Mouse (Mus musculus): ENCODE results near the gene Il10ra. TPM values are rescaled to one million over a fixed set of nuclear protein-coding genes. Genes with fewer than 3 reads are reported as not detected.

The Il10ra gene
- polyA plus RNA-seq (2015; fragmentation: Nextera tagmentation; extraction: Ambion mirVana): 1.2 TPM in 2 replicates

GRCm38 (mm10) chr9:45268597-45269325, at the start of gene Il10ra:
Il10ra (minus strand) TSS chr9:45269149.
- Histone ChIP-seq H3K9ac (ENCODE audit: low read depth, low read length) (no peak within 1 kb of the TSS), H3K36me3 (ENCODE audit: control insufficient read depth, insufficient read depth) (no peaks in the 10 kb centered on the region), H3K27me3 (replicated peaks; ENCODE audit: control insufficient read depth, insufficient read depth, low read length) (peaks cover 24% of the 10 kb centered on the region), H3K4me1 (replicated peaks; ENCODE audit: control insufficient read depth, insufficient read depth, low read length) (no peaks in the 10 kb centered on the region), H3K4me3 (ENCODE audit: low read depth, low read length) (peak within 1 kb of the TSS; percentile 29), H3K27ac (ENCODE audit: low read depth, low read length) (no peak within 1 kb of the TSS), H3K4me2 (replicated peaks; ENCODE audit: low read depth) (peak within 1 kb of the TSS; percentile 52), H3K9me3 (ENCODE audit: control insufficient read depth) (no peaks in the 10 kb centered on the region)
- no peak for ATAC-seq
- 9% methylated on average over 36 of the region's 36 CpGs for WGBS
- TF ChIP-seq CTCF (IDR thresholded peaks at IDR 0.05; ENCODE audit: low read depth): no peak

DNA sequence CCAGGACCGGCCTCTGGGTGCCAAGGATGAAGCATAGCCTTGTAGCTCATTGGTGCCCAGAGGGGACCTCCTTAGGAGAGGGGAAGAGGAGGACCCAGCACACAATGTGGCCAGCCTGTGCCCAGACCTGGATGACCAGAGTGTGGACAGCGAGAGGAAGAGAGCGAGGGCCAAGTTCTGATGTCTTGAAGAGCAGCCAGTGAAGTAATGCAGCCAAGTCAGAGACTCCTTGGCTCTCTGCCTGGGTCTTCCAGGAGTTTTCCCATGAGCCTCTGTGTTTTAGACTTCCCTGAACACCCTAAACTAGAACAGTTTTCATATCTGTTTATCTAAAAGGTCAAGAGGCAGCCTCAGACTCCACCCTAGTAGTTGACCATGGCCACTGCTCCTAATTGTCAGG, 48.7 kb upstream of the Il10ra start:
- no peak for TF ChIP-seq CTCF (IDR thresholded peaks at IDR 0.05; ENCODE audit: low read depth)
- H3K27me3 ChIP-seq (replicated peaks; ENCODE audit: control insufficient read depth, insufficient read depth, low read length): no peaks in the 10 kb centered on the region
- no peak overlapping the region for H3K9ac ChIP-seq (ENCODE audit: low read depth, low read length)
- H3K36me3 ChIP-seq (ENCODE audit: control insufficient read depth, insufficient read depth): no peaks in the 10 kb centered on the region
- H3K4me1 ChIP-seq (replicated peaks; ENCODE audit: control insufficient read depth, insufficient read depth, low read length): no peaks in the 10 kb centered on the region
- H3K4me3 ChIP-seq (ENCODE audit: low read depth, low read length): no peak overlapping the region
- H3K9me3 ChIP-seq (ENCODE audit: control insufficient read depth): no peaks in the 10 kb centered on the region
- H3K4me2 ChIP-seq (replicated peaks; ENCODE audit: low read depth): no peak overlapping the region
- WGBS: 63% methylated on average over 3 of the region's 3 CpGs
- no peak for ATAC-seq
- H3K27ac ChIP-seq (ENCODE audit: low read depth, low read length): no peak overlapping the region

GRCm38 (mm10) chr9:45313913-45314312, 45.0 kb upstream of the Il10ra start:
- TF ChIP-seq CTCF (IDR thresholded peaks at IDR 0.05; ENCODE audit: low read depth): no peak
- no peak overlapping the region for H3K9ac ChIP-seq (ENCODE audit: low read depth, low read length)
- H3K4me2 ChIP-seq (replicated peaks; ENCODE audit: low read depth): no peak overlapping the region
- H3K36me3 ChIP-seq (ENCODE audit: control insufficient read depth, insufficient read depth): no peaks in the 10 kb centered on the region
- H3K4me1 ChIP-seq (replicated peaks; ENCODE audit: control insufficient read depth, insufficient read depth, low read length): no peaks in the 10 kb centered on the region
- H3K9me3 ChIP-seq (ENCODE audit: control insufficient read depth): no peaks in the 10 kb centered on the region
- no peak overlapping the region for H3K4me3 ChIP-seq (ENCODE audit: low read depth, low read length)
- ATAC-seq: no peak
- 62% methylated on average over 3 of the region's 3 CpGs for WGBS
- H3K27ac ChIP-seq (ENCODE audit: low read depth, low read length): no peak overlapping the region
- no peaks in the 10 kb centered on the region for H3K27me3 ChIP-seq (replicated peaks; ENCODE audit: control insufficient read depth, insufficient read depth, low read length)

- H3K9me3 ChIP-seq (ENCODE audit: control insufficient read depth): no peaks in the 10 kb centered on the region
- H3K27ac ChIP-seq (ENCODE audit: low read depth, low read length): no peak overlapping the region
- H3K36me3 ChIP-seq (ENCODE audit: control insufficient read depth, insufficient read depth): no peaks in the 10 kb centered on the region
- no peak overlapping the region for H3K4me2 ChIP-seq (replicated peaks; ENCODE audit: low read depth)
- no peak overlapping the region for H3K4me3 ChIP-seq (ENCODE audit: low read depth, low read length)
- WGBS: 54% methylated on average over 6 of the region's 6 CpGs
- H3K27me3 ChIP-seq (replicated peaks; ENCODE audit: control insufficient read depth, insufficient read depth, low read length): no peaks in the 10 kb centered on the region
- H3K4me1 ChIP-seq (replicated peaks; ENCODE audit: control insufficient read depth, insufficient read depth, low read length): no peaks in the 10 kb centered on the region
- H3K9ac ChIP-seq (ENCODE audit: low read depth, low read length): no peak overlapping the region
- no peak for TF ChIP-seq CTCF (IDR thresholded peaks at IDR 0.05; ENCODE audit: low read depth)
- peak; percentile 78 for ATAC-seq
Observed at GRCm38 (mm10) chr9:45311858-45312257, 42.9 kb upstream of the Il10ra start.

- H3K4me1 ChIP-seq (replicated peaks; ENCODE audit: control insufficient read depth, insufficient read depth, low read length): no peaks in the 10 kb centered on the region
- TF ChIP-seq CTCF (IDR thresholded peaks at IDR 0.05; ENCODE audit: low read depth): no peak
- 82% methylated on average over 5 of the region's 5 CpGs for WGBS
- no peaks in the 10 kb centered on the region for H3K9me3 ChIP-seq (ENCODE audit: control insufficient read depth)
- no peak overlapping the region for H3K4me3 ChIP-seq (ENCODE audit: low read depth, low read length)
- H3K4me2 ChIP-seq (replicated peaks; ENCODE audit: low read depth): no peak overlapping the region
- H3K27me3 ChIP-seq (replicated peaks; ENCODE audit: control insufficient read depth, insufficient read depth, low read length): no peaks in the 10 kb centered on the region
- H3K36me3 ChIP-seq (ENCODE audit: control insufficient read depth, insufficient read depth): no peaks in the 10 kb centered on the region
- H3K27ac ChIP-seq (ENCODE audit: low read depth, low read length): no peak overlapping the region
- no peak overlapping the region for H3K9ac ChIP-seq (ENCODE audit: low read depth, low read length)
- no peak for ATAC-seq
Observed at GRCm38 (mm10) chr9:45308521-45308920, 39.6 kb upstream of the Il10ra start.

DNA sequence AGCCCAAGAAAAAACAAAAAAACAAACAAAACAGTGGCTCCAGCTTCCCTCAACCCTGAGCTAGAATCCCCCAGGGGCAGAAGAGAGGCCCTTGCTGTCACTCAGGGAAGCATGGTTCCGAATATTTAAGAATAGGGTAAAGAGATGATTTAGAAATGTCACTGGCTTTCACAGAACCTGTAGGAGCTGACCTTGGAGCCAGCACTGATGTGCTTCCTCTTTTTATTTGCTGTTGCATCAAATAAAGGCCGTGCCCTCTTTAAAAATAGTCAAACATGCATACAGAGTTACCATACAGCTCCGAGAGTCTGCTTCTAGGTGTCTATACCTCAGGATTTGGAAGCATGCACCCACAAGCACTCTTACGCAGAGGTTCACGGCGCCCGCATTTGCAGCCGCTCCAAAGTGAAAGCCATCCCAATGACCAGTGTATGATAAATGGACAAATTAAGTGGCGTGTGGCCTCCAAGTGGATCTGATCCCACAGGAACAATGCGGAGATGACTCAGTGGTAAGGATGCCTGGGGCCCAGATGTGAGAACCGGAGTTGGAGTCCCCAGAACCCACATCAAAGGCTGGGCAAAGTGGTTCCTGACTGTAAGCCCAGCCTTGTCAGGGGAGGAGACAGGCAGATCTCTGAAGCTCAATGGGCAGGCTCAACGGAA, 37.9 kb upstream of the Il10ra start:
- H3K4me3 ChIP-seq (ENCODE audit: low read depth, low read length): no peak overlapping the region
- no peak for ATAC-seq
- no peak overlapping the region for H3K9ac ChIP-seq (ENCODE audit: low read depth, low read length)
- H3K27me3 ChIP-seq (replicated peaks; ENCODE audit: control insufficient read depth, insufficient read depth, low read length): no peaks in the 10 kb centered on the region
- no peaks in the 10 kb centered on the region for H3K36me3 ChIP-seq (ENCODE audit: control insufficient read depth, insufficient read depth)
- TF ChIP-seq CTCF (IDR thresholded peaks at IDR 0.05; ENCODE audit: low read depth): no peak
- no peaks in the 10 kb centered on the region for H3K9me3 ChIP-seq (ENCODE audit: control insufficient read depth)
- no peaks in the 10 kb centered on the region for H3K4me1 ChIP-seq (replicated peaks; ENCODE audit: control insufficient read depth, insufficient read depth, low read length)
- 85% methylated on average over 12 of the region's 12 CpGs for WGBS
- H3K27ac ChIP-seq (ENCODE audit: low read depth, low read length): no peak overlapping the region
- H3K4me2 ChIP-seq (replicated peaks; ENCODE audit: low read depth): no peak overlapping the region

All from intestine, postnatal 0 days (tissue).